Mouse (Mus musculus): ENCODE data around the gene Plb1. TPM values are rescaled to one million over a fixed set of nuclear protein-coding genes. Genes with fewer than 3 reads are reported as not detected.

Gene Plb1
- polyA plus RNA-seq, 1 experiment: not detected

GRCm38 (mm10) chr5:32283457-32283856 lies 50.9 kb downstream of the Plb1 start:
- Histone ChIP-seq H3K4me1 (ENCODE audit: control insufficient read depth, insufficient read depth, low read length) (no peaks in the 10 kb centered on the region; the same call in 1 of the 2 replicates), H3K4me3 (ENCODE audit: insufficient read depth, low read length) (no peak overlapping the region), H3K27ac (ENCODE audit: insufficient read depth, low read depth, low read length) (no peak overlapping the region)
- TF ChIP-seq CTCF (IDR thresholded peaks at IDR 0.05; ENCODE audit: low read depth, low read length): no peak
- TF ChIP-seq POLR2A (IDR thresholded peaks at IDR 0.05; ENCODE audit: borderline replicate concordance, low read depth, low read length): no peak

- Histone ChIP-seq H3K27ac (ENCODE audit: insufficient read depth, low read depth, low read length) (no peak overlapping the region), H3K4me1 (ENCODE audit: control insufficient read depth, insufficient read depth, low read length) (peaks cover 2% of the 10 kb centered on the region; the same call in 1 of the 2 replicates)
- TF ChIP-seq POLR2A (IDR thresholded peaks at IDR 0.05; ENCODE audit: borderline replicate concordance, low read depth, low read length) (no peak), CTCF (IDR thresholded peaks at IDR 0.05; ENCODE audit: low read depth, low read length) (no peak)
Measured at GRCm38 (mm10) chr5:32286315-32286714, 53.8 kb downstream of the Plb1 start.

GRCm38 (mm10) chr5:32288021-32288420 lies 55.5 kb downstream of the Plb1 start:
- TF ChIP-seq CTCF (IDR thresholded peaks at IDR 0.05; ENCODE audit: low read depth, low read length): no peak
- no peak for TF ChIP-seq POLR2A (IDR thresholded peaks at IDR 0.05; ENCODE audit: borderline replicate concordance, low read depth, low read length)
- Histone ChIP-seq H3K4me3 (ENCODE audit: insufficient read depth, low read length) (no peak overlapping the region), H3K27ac (ENCODE audit: insufficient read depth, low read depth, low read length) (no peak overlapping the region), H3K4me1 (ENCODE audit: control insufficient read depth, insufficient read depth, low read length) (peaks cover 2% of the 10 kb centered on the region; the same call in 1 of the 2 replicates)

More at GRCm38 (mm10) chr5:32286315-32286714, 53.8 kb downstream of the Plb1 start:
- H3K4me3 ChIP-seq (ENCODE audit: insufficient read depth, low read length): no peak overlapping the region

- Histone ChIP-seq H3K4me3 (ENCODE audit: insufficient read depth, low read length) (no peak overlapping the region), H3K27ac (ENCODE audit: insufficient read depth, low read depth, low read length) (no peak overlapping the region), H3K4me1 (ENCODE audit: control insufficient read depth, insufficient read depth, low read length) (peaks cover 2% of the 10 kb centered on the region; the same call in 1 of the 2 replicates)
- TF ChIP-seq CTCF (IDR thresholded peaks at IDR 0.05; ENCODE audit: low read depth, low read length): no peak
- TF ChIP-seq POLR2A (IDR thresholded peaks at IDR 0.05; ENCODE audit: borderline replicate concordance, low read depth, low read length): no peak
Measured at GRCm38 (mm10) chr5:32291316-32291715, 58.8 kb downstream of the Plb1 start.

- no peak for TF ChIP-seq POLR2A (IDR thresholded peaks at IDR 0.05; ENCODE audit: borderline replicate concordance, low read depth, low read length)
- TF ChIP-seq CTCF (IDR thresholded peaks at IDR 0.05; ENCODE audit: low read depth, low read length): no peak
- Histone ChIP-seq H3K4me3 (ENCODE audit: insufficient read depth, low read length) (no peak overlapping the region), H3K27ac (ENCODE audit: insufficient read depth, low read depth, low read length) (no peak overlapping the region), H3K4me1 (ENCODE audit: control insufficient read depth, insufficient read depth, low read length) (no peaks in the 10 kb centered on the region)
Measured at GRCm38 (mm10) chr5:32302991-32303921, 70.7 kb downstream of the Plb1 start.

- TF ChIP-seq CTCF (IDR thresholded peaks at IDR 0.05; ENCODE audit: low read depth, low read length): no peak
- no peak for TF ChIP-seq POLR2A (IDR thresholded peaks at IDR 0.05; ENCODE audit: borderline replicate concordance, low read depth, low read length)
- no peak overlapping the region for H3K27ac ChIP-seq (ENCODE audit: insufficient read depth, low read depth, low read length)
Measured at GRCm38 (mm10) chr5:32307106-32307505, 74.6 kb downstream of the Plb1 start.

GRCm38 (mm10) chr5:32308647-32309046 lies 76.1 kb downstream of the Plb1 start:
- TF ChIP-seq POLR2A (IDR thresholded peaks at IDR 0.05; ENCODE audit: borderline replicate concordance, low read depth, low read length) (no peak), CTCF (IDR thresholded peaks at IDR 0.05; ENCODE audit: low read depth, low read length) (no peak)
- H3K4me3 ChIP-seq (ENCODE audit: insufficient read depth, low read length): no peak overlapping the region
- no peaks in the 10 kb centered on the region for H3K4me1 ChIP-seq (ENCODE audit: control insufficient read depth, insufficient read depth, low read length)
- no peak overlapping the region for H3K27ac ChIP-seq (ENCODE audit: insufficient read depth, low read depth, low read length)

More at GRCm38 (mm10) chr5:32307106-32307505, 74.6 kb downstream of the Plb1 start:
- H3K4me3 ChIP-seq (ENCODE audit: insufficient read depth, low read length): no peak overlapping the region
- H3K4me1 ChIP-seq (ENCODE audit: control insufficient read depth, insufficient read depth, low read length): no peaks in the 10 kb centered on the region

- H3K27ac ChIP-seq (ENCODE audit: insufficient read depth, low read depth, low read length): no peak overlapping the region
- H3K4me3 ChIP-seq (ENCODE audit: insufficient read depth, low read length): no peak overlapping the region
- H3K4me1 ChIP-seq (ENCODE audit: control insufficient read depth, insufficient read depth, low read length): peaks cover 7% of the 10 kb centered on the region; the same call in 1 of the 2 replicates
- no peak for TF ChIP-seq POLR2A (IDR thresholded peaks at IDR 0.05; ENCODE audit: borderline replicate concordance, low read depth, low read length)
- no peak for TF ChIP-seq CTCF (IDR thresholded peaks at IDR 0.05; ENCODE audit: low read depth, low read length)
Measured at GRCm38 (mm10) chr5:32309714-32310113, 77.2 kb downstream of the Plb1 start.

- Histone ChIP-seq H3K4me1 (ENCODE audit: control insufficient read depth, insufficient read depth, low read length) (peaks cover 8% of the 10 kb centered on the region; the same call in 1 of the 2 replicates), H3K4me3 (ENCODE audit: insufficient read depth, low read length) (no peak overlapping the region), H3K27ac (ENCODE audit: insufficient read depth, low read depth, low read length) (no peak overlapping the region)
- no peak for TF ChIP-seq CTCF (IDR thresholded peaks at IDR 0.05; ENCODE audit: low read depth, low read length)
- no peak for TF ChIP-seq POLR2A (IDR thresholded peaks at IDR 0.05; ENCODE audit: borderline replicate concordance, low read depth, low read length)
Measured at GRCm38 (mm10) chr5:32310802-32311201, 78.3 kb downstream of the Plb1 start.

- Histone ChIP-seq H3K27ac (ENCODE audit: insufficient read depth, low read depth, low read length) (no peak overlapping the region), H3K4me1 (ENCODE audit: control insufficient read depth, insufficient read depth, low read length) (peaks cover 8% of the 10 kb centered on the region; the same call in 1 of the 2 replicates), H3K4me3 (ENCODE audit: insufficient read depth, low read length) (no peak overlapping the region)
- no peak for TF ChIP-seq CTCF (IDR thresholded peaks at IDR 0.05; ENCODE audit: low read depth, low read length)
- no peak for TF ChIP-seq POLR2A (IDR thresholded peaks at IDR 0.05; ENCODE audit: borderline replicate concordance, low read depth, low read length)
Measured at GRCm38 (mm10) chr5:32311589-32312166, 79.2 kb downstream of the Plb1 start.
